Mouse (Mus musculus): ENCODE results near the gene Fcgr2b. TPM values are rescaled to one million over a fixed set of nuclear protein-coding genes. Genes with fewer than 3 reads are reported as not detected.

Gene Fcgr2b
- total RNA-seq (2023) = 100 to 1,000 TPM in 1 of 2 experiments, 10 to 100 TPM in 1; 92.8 to 105 TPM

GRCm38 (mm10) chr1:170976447-170976846 is at the start of gene Fcgr2b:
TSS of gene Fcgr2b (minus strand) at chr1:170976547.

GRCm38 (mm10) chr1:171018737-171019136 is 42.4 kb upstream of the Fcgr2b start, which contains the start of gene Fcgr4:
TSS of gene Fcgr4 (plus strand) at chr1:171018920.

GRCm38 (mm10) chr1:170927378-170927777 is 49.0 kb downstream of the Fcgr2b start, which contains the start of gene Fcrla:
TSS of gene Fcrla (minus strand) at chr1:170927583.

GRCm38 (mm10) chr1:170912891-170913615 is 63.3 kb downstream of the Fcgr2b start, which contains the start of gene Fcrlb:
TSS of gene Fcrlb (minus strand) at chr1:170912941.

Other genes starting within 250 kb of the Fcgr2b start
- gene Atf6, start 108.8 kb downstream of the Fcgr2b start, total RNA-seq (2023) = 10 to 100 TPM; 20.0 to 23.1 TPM
- not detected for gene Gm26620, start 91.5 kb downstream of the Fcgr2b start, total RNA-seq (2023)
- 1 to 10 TPM; 4.4 to 8.2 TPM for gene Dusp12, start 91.0 kb downstream of the Fcgr2b start, total RNA-seq (2023)
- gene Fcrlb, start 63.6 kb downstream of the Fcgr2b start, total RNA-seq (2023) = not detected
- 1 to 10 TPM; 2.5 to 3.7 TPM for gene Fcrla, start 49.0 kb downstream of the Fcgr2b start, total RNA-seq (2023)
- gene Fcgr4, start 42.4 kb upstream of the Fcgr2b start, total RNA-seq (2023) = 10 to 100 TPM; 69.2 to 69.8 TPM
- gene Fcgr3, start 88.4 kb upstream of the Fcgr2b start, total RNA-seq (2023) = 100 to 1,000 TPM; 397 to 420 TPM
- under 1 TPM in 1 of 2 experiments, not detected in 1; 0.48 TPM for gene Cfap126, start 137.4 kb upstream of the Fcgr2b start, total RNA-seq (2023)
- gene Sdhc, start 174.1 kb upstream of the Fcgr2b start, total RNA-seq (2023) = 10 to 100 TPM; 90.5 to 99.9 TPM
- not detected for gene Mpz, start 174.2 kb upstream of the Fcgr2b start, total RNA-seq (2023)
- 1 to 10 TPM in 1 of 2 experiments, under 1 TPM in 1; 0.44 to 1.1 TPM for gene Pcp4l1, start 219.7 kb upstream of the Fcgr2b start, total RNA-seq (2023)
- gene Nr1i3, start 237.4 kb upstream of the Fcgr2b start, total RNA-seq (2023) = not detected
- gene Tomm40l, start 246.0 kb upstream of the Fcgr2b start, total RNA-seq (2023) = 10 to 100 TPM; 12.6 to 13.3 TPM
- not detected for gene Apoa2, start 248.5 kb upstream of the Fcgr2b start, total RNA-seq (2023)

Data from neutrophil, adult 83 days (primary cell).